Mouse (Mus musculus) WW6 (cell line): ENCODE measurements around the gene Dhx32.

Experiments
- DNase-seq: peaks from one replicate; pipeline ENCODE4 v3.0.0-alpha.2; 2013; ENCODE audit warnings: low read depth, low spot score

Dhx32 gene

DNA sequence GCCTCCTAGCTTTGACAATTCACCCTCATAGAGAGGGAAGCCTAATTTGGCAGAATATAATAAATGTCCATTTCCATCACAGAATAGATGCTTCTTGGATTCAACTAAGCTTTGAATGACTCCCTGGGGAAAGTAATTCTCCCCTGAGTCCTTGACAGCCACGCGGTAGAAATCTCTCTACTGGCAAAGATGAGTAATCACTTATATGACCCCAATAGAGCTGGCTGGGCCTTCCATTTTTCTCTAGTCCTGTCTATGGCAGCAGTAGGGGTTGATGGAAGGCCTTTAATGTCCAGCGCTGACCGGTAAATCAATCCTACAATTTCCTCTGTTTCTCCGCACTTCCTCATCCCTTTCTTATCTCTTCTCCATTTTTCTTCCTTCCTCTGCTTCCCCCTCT, 7.3 kb downstream of the Dhx32 start:
- DNase-seq: no peak

DNA sequence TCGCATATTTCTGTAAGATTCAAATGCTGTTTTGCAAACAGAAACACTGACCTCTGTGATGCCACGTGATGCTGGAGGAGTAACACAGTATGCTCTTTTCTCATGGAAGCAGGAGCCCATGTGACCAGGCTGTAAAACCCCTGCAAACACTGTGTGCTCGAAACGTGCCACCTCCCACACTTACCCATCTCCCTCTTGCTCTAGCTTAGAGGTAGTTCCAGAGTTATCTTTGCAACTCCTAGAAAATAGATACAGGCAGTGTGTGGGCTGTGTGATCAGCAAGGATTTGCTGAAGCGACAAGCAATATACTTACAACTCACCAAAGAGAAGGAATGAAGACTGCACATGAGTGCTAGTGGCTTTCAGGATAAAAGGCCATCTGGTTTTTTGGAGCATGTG, 14.0 kb downstream of the Dhx32 start:
- no peak for DNase-seq

DNA sequence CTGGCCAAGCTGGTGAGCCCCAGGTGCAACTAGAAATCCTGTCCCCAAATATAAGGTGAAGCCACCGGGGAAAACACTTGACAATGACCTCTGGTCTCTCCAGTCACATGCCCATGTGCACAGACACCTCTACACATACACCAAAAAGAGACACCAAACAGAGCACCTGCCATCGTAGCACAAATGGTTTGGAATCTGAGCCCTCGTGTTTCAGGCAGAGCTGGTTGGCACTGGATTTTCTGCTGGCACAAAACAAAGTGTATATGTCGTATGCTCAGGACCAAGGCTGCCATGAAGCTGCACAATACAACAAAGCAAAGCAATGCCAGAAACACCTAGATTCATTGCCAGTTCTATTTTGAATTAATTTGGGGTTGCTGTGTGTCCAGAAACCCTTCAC, 14.5 kb downstream of the Dhx32 start:
- DNase-seq: no peak

DNA sequence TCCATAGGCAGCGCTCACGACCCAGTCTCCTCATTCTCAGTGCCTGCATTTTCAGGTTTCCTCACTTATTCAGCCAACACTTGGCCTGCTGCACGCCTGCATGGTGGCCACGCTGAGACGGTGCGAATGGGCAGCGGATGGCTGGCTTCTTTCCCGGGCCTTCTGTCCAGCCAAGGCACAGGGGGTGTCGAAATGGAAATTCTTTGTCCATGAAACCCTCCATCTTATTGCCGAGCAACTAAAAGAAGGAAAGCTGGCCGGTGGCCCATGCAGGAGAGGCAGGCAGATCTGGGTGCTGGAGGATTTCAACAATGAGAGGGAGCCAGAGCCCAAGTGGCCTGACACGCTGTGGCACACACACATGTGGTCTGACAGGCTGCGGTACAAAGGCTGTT, 16.7 kb downstream of the Dhx32 start:
- DNase-seq: no peak

DNA sequence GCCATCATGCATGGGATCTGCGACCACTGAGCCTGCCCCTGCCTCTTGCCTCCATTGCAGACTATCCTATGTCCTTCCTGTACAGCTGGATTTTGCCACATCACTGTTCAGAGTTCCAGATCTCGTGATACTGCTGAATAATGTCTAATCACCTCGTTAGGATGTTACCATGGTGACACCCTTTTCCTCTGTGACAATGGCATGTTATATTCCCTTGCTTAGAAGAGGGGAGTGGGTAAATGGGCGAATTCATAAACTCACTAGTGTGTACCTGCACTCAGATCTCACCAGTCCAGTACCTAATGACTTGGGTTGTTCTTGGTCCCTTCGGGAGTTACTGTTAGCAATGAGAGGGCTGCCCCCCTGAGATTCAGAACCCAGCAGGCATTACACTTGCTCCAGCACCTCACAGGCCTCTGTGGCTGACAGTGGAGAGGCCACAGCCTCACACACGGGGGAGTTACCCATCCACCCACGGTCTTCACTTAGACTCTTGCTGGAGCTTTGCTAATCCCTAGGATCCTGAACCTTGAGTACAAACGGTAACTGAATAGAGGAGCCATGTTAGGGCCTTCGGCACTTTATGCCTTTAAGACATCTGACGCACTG, 17.2 kb downstream of the Dhx32 start:
- no peak for DNase-seq

DNA sequence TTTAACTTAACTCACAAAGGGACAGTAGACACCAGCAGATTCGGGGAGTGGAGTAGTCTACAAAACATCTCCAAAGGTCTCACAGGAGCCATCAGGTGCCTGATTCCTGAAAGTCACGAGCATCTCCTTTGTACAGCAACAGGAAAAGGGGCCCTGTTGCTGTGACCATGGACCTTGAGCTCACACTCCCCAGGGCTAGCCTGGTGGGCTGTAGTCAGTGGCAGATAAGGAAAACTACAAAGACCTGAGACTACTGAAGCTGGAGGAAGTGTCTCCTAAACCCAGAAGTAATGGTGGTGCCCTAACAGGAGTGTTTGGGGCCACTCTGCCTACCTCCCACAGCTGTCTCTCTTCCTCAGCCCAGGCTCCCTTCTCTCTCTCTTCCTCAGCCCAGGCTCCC, 18.1 kb downstream of the Dhx32 start:
- no peak for DNase-seq

DNA sequence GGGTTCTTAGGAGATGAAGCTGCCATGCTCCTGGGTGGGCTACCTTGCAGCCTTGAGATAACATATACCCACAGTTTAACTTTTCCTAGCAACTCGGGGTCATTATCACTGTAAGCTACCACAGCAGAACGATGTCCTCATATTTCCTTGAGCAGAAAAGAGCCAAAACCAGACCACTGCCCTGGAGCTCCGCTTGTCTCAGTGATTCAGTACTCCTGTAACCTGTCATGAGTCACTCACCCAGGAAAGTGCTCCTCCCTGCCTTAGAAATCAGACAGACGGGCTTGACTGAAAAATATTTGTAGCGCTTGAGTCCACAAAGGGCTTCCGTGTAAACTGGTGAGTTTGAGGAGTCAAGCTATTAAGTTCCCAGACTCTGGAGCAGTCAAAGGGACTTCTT, 19.8 kb downstream of the Dhx32 start:
- DNase-seq: no peak

DNA sequence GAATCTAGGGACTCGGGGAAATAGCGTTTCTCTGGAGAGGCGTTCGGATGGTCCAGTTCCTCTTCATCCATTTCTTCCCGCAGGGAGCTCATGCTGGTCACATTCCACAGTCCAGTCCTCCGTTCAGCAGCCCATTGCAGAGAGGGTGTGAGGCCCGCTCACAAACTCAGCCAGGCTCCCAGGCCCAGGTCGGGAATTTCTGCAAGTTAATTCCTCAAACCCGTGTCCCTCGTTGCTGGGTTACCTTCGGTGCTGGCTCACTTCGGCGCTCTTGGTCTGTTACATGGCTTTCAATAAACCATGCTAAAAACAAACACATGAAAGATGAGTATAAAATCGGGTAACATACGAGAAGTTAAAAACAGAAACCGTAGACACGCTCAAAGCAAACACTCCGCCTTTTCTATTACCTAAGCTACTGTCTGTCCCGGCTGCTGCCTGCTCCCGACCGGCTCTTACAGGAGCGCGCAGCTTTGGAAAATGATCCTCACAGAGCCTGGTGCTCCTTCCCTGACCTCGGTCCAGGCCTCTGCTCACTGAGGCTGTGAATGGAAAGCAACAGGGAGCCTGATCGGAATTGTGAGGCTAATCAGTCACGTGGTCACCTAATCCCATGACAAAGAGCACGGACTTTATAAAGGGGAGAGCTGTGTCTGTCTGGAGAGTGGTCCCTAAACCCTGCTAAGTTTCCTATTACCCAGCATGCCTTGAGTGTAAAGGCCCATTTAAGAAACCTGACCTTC, 22.7 kb downstream of the Dhx32 start:
- peak; percentile 91 for DNase-seq

DNA sequence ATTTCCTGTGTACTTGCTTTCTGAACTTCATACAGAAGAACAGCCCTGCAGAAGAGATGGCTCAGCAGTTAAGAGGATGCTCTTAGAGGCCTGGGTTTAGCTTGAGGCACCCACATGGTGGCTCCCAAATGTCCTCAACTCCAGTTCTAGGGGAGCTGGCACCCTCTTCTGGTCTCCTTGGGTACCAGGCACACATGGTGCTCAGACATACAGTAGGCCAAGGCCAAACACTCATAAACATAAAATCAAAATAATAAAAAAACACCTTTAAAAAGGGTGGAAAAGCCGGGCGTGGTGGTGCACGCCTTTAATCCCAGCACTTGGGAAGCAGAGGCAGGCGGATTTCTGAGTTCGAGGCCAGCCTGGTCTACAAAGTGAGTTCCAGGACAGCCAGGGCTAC, 23.8 kb downstream of the Dhx32 start:
- no peak for DNase-seq

DNA sequence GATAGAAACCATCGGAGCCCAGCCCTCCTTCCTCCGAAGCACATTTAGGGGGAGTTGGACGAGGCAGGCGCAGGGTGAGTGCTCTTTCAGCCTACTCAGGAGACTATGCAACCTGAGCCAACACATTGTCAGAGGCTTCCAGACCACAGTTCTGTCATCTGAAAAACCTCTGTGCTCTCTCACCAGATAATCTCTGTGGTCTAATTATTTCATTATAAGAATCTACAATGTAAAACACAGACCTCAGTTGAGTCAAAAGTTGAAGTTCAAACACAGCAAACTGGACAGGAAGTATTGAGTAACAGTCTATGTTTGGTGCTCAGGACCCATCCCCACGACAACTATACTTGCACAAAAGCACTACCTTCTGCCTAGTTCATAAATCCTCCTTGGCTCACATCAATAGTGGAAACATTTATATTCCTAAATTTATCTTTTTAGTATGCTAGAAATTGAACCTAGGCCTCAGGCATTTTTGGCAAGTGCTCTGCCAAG, 24.5 kb downstream of the Dhx32 start:
- no peak for DNase-seq

DNA sequence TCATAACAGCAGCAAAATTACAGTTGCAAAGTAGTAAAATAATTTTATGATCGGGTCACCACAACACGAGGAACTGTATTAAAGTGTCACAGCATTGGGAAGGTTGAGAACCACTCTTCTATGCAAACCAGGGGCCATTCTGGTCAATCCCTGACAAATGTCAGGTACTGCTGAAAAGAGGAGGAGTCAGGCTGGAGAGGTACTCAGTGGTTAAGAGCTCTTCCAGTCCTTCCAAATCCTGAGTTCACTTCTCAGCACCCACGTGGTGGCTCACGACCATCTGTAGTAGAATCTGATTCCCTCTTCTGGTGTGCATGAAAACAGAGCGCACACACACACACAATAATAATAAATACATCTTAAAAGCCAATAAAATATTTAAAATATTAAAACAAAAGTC, 31.4 kb downstream of the Dhx32 start:
- DNase-seq: no peak

DNA sequence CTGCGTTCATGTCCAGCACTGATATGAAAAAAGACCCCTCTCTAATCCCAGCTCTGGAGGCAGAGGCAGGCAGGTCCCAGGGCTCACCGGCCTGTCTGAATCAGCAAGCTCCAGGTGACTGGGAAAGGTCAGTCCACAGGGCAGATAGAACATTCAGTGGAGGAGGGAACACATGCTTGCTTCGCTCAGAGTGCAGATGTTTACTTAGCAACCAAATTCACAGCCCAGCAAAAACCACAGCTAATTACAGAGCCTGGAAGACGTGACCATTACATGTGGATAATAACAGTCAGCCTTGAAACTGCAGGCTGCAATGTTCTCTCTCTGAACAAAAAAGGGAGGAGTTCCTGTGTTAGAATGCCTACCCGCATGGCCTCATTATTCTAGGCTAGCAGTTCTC, 31.9 kb downstream of the Dhx32 start:
- no peak for DNase-seq

DNA sequence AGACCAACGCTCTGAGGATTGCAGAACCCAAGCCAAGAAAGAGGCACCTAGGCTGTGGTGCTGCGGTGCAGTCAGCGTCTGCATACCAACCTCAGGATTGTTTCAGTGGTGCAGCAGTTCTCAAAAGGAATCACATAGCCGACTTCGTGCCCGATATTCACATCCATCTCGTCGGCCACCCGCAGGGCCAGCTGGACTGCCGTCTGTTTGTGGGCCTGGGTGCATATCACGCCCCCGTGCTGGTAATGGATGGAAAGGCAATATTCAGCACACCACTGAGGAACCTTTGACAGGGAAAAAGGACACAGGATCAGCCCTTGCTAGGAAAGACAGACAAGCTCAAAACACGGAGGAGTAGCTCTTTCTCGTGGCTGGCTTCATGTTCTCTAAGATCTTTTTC, 33.8 kb downstream of the Dhx32 start:
- no peak for DNase-seq

DNA sequence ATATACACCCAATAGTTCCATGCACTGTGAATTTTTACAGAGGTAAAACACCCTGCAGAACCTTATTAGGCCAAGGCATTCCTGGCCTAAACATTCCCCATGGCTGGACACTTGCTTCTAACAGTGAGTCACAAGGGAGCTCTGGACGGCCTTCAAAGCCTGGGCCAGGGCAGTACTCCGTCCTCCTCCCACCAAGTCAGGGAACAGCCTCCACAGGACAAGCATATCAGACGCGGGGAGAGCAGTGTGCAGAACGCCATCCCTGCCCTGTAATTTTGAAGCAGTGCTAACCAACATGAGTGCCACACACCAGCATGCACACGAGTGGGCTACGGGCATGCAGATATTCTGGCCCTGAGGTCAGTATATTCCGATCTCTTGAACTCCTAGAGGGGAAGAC, 35.2 kb downstream of the Dhx32 start:
- DNase-seq: no peak

DNA sequence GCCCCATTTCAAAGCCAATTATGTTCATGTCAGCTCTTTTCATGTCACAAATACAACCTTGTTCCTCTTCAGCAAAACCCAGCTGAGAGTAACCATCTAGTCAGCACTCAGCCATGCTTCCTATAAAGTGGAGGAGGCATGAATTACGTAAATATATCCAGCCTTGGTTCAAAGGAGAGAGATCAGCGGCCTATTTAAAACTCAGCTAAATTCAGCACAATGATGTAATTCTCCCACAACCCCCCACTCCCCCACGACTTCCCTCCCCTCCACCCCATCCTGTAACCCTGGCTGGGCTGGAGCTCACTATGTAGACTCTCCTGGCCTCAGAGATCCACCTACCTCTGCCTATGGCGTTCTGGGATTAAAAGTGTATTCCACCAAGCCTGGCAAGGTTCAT, 37.8 kb downstream of the Dhx32 start:
- DNase-seq: no peak

DNA sequence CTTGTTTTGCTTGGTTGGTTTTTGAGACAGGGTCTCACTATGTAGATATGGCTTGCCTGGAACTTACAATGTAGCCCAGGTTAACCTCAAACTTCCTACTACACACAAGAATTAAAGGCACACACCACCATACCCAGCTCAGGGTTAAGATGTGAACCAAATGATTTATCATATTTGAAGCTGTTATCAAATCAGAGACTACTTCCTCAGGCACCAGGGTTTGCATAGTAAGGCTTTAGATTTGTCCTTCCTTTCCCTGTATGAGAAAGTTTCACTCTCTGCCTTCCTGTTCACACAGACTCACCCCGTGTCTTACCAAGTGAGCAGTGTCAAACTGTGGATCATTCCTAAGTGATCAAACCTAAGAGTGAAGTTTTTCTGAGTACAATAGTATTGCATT, 38.3 kb downstream of the Dhx32 start:
- no peak for DNase-seq

DNA sequence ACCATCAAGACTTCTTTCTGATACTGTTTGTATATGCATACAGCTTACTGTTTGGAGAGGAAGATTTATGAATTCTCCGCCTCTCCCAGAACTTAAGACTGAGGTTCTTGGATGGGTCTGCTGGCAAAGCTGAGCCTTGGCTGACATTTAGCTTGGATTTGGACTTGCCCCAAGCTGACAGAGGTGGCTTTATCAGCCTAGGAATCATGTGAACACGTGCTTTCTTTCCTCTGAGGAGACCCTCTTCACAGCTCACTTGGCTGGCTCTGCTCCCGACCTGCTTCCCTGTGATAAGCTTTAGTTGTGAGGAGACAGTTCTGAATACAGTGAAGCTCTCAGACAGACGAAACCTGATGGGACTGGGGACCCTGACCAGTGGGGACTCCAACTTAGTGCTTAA, 38.9 kb downstream of the Dhx32 start:
- no peak for DNase-seq

DNA sequence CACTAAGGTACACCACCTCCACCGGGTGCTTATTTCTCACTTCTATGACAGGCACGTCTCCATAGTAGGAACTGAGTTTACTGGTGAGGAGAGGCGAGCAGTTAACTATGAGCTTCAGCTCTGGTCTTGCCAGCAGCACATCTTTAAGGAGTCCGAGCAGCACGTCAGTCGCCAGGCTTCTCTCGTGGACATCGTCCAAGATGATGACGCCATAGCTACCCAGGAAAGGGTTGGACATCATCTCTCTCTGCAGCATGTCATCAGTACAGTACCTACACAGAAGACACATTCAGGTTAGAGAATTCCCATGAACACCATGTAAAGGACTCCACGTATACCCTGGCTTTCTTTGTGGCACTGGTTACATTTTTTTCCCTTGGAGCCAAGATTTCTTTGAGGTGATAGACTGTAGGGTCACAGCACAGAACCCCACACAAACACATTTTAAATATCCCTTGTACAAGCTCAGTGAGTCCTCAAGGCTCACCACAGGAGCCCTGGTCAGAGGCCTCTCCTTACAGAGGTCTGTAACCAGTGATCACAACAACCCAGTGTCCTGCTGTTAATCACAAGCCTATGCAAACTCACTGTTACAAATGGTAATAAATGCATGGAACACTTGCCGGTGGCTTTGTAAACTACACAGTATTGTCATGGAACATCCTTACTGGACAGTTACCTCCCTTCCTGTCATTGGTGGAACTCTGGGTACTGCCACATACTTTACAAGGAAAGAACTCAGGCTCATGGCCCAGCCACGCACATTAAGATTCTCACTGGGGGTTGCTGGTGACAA, 39.8 kb downstream of the Dhx32 start:
- DNase-seq: no peak

DNA sequence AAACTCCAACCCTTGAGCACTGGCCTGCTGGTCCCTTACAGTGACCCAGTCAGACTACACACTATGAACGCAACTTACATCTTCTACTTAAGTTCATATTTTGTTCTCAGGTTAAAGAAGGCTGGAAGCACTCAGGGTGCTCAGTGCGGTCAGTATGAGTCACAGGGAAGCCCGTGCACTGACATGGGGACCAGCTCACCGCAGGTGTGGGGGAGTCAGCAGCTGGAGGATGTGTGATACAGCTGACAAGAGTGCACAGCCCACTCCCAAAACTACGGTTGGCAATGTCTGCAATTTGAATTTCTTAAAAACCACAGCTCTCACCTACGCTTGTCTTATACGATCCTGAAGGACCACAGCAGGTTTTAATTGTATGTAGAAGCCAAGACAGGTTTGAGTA, 42.0 kb downstream of the Dhx32 start:
- no peak for DNase-seq

DNA sequence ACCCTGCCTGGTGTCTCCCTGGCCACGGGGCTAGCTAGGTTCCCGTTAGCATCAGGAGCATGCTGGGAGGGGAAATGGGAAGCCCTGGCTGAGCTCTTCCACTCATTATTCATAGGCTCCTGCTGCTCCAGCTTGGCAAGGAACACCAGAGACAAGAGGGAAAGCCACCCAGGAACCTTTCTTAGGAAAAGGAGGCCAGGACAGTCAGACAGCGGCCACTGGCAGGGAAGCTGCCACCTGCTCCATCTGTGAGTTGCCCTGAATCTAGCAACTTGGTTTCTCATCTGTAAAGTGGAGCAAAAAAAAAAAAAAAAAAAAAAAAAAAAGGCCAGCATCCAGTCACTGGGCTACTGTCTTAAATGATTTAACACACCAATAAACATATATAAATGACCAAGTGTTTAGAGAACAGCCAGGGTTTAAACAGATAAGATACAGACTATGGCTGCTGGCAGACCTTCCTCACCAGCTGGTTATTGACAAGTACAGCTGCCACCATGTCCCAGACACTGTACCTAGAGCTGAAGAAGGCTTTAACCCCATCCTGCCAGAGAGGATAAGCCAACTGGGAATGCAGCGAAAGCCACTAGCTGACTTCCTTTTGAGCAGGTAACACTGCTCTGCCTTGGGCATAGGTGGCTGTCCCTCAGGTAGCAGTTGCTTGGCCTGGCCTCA, 50.4 kb downstream of the Dhx32 start:
- DNase-seq: no peak

DNA sequence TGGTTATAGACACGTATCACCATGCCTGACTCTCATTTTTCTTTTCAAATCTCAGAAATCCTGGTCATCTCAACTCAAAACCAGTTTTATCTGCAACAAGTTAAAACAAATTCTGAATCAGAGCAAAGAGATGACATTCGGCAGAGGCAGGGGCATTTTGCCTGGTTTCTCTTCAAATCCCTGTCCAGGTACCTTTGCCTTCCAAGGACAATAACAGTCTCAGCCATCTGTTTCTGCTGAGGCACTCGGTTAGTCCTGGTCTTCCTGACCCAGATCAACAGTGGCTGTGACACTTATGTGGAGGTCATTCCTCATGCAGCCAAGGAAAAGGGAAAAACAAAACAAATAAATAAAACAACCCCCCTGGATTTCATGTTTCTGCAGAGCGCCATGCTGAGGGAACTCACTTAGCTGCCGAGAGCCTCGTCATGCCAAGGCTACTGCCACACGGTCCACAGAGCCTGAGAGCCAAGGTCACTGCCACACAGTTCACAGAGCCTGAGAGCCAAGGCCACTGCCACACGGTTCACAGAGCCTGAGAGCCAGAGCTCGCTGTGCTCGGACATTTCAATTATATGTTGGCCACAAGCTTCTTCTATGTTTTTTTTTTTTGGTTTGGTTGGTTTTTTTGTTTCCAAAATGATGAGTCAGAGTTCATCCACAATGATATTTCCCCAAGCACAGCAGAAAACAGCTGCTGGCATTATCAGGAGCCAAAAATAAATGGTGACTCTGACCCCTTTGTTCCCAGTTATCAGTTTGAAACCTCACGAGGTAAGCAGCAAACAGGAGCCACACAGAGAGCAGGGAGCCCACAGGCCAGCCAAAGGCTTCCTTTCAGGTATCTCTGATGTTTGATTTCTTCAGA, 52.0 kb downstream of the Dhx32 start:
- DNase-seq: no peak
